Mouse (Mus musculus): ENCODE data around the gene Itfg2. TPM values are rescaled to one million over a fixed set of nuclear protein-coding genes. Genes with fewer than 3 reads are reported as not detected.
A peak's percentile ranks its signal among the peaks of the same experiment; 100 is the strongest.

The Itfg2 gene
- 25.8 and 26.3 TPM in 2 replicates for polyA plus RNA-seq (2014; fragmentation: Nextera tagmentation; extraction: Ambion mirVana)

DNA sequence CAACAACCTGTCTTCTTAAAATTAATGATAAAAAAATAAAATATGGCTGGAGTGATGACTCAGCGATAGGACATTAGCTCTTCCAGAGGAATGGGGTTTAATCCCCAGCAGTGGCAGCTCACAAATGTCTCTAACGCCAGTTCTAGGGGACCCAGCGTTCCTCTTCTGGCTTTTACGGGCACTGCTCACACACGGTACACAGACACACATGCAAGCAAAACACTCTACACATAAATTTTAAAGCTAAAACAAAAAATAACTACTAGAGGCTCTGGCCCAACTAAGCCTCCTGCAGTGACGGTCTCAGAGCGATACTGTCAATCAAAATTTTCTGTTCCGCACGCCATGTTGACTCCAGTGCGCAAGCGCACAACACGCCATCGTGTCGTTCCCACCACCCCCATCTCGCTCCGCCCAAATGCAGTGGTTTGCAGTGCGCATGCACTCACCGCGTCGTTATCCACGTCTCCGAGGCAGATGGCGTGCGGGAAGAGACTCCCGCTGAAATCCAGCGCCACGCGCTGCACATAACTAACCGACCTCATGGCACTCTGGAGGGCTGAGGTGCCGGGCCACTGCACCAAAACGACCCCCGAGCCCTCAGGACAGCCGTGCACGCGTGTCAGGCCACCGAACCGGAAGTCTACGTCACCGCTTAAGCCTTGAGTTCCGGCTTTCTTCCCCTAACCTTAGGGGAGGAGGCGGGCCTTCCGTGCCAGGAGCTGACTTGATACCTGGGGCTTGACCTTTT, at the start of gene Itfg2:
Itfg2 (minus strand) TSS at position 663 of the 751 bp plus-strand sequence.
- Histone ChIP-seq H3K4me1 (ENCODE audit: control insufficient read depth, insufficient read depth, low read length) (0 out of 2 replicates have a peak, but pooled peaks cover 5% of the 10 kb centered on the region), H3K27me3 (ENCODE audit: control insufficient read depth, insufficient read depth, low read length) (no peaks in the 10 kb centered on the region), H3K36me3 (ENCODE audit: control insufficient read depth, insufficient read depth, low read length) (peaks cover 8% of the 10 kb centered on the region; the same call in 1 of the 2 replicates), H3K9me3 (replicated peaks; ENCODE audit: control insufficient read depth, low read length) (no peaks in the 10 kb centered on the region), H3K27ac (ENCODE audit: low read depth, low read length) (peak within 1 kb of the TSS; percentile 95), H3K4me3 (ENCODE audit: low read depth, low read length) (peak within 1 kb of the TSS; percentile 56), H3K4me2 (peak within 1 kb of the TSS; percentile 78), H3K9ac (ENCODE audit: low read depth, low read length) (peak within 1 kb of the TSS; percentile 86)
- peak; percentile 94 for ATAC-seq (replicated peaks; ENCODE audit: insufficient number of reproducible peaks, low FRiP score, low TSS enrichment)
- under 1% methylated on average over 42 of the region's 42 CpGs for WGBS (ENCODE audit: insufficient replicate concordance)

DNA sequence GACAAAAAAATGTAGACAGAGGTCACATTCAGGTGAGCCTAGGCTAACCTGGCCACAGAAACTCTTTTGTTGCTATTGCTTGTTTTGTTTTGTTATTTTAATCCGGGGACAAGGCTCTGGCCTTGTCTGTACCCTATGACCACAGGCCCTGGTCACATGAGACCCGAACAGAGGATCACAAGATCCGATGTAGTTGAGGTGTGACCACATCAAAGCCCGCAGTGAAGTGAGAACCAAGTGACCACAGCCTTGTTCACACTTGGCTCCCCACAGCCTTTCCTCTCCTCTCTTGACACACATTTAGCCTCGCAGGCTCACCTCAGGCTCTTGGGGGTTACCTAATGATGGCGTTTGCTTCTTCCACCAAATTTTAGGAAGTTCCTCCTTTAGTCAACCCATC, 49.4 kb upstream of the Itfg2 start:
- no peaks in the 10 kb centered on the region for H3K36me3 ChIP-seq (ENCODE audit: control insufficient read depth, insufficient read depth, low read length)
- WGBS (ENCODE audit: insufficient replicate concordance) = 74% methylated on average over 6 of the region's 6 CpGs

DNA sequence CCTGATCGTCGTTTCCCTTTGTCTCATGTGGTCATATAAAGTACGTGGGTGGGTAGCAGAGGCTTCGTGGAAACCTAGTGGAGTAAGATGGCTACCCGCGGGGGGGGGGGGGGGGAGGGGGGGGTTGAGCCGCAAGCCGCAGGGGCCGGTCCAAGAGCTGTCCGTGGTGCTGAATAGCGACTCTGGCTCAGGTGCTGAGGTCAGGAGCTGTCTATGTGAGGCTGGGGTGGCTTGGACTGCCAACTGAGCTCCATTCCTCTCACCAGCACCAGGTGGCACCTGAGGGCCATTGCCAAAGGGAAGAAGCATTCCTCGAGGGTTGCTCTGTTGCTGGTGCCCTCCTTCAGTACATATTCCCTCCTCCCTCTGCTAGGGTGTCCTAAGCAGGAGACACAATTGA, 44.7 kb upstream of the Itfg2 start:
- WGBS (ENCODE audit: insufficient replicate concordance) = 8% methylated on average over 12 of the region's 12 CpGs
- no peak overlapping the region for H3K9ac ChIP-seq (ENCODE audit: low read depth, low read length)
- H3K27ac ChIP-seq (ENCODE audit: low read depth, low read length) = no peak overlapping the region
- H3K36me3 ChIP-seq (ENCODE audit: control insufficient read depth, insufficient read depth, low read length) = no peaks in the 10 kb centered on the region
- H3K4me1 ChIP-seq (ENCODE audit: control insufficient read depth, insufficient read depth, low read length) = no peaks in the 10 kb centered on the region; the same call in 1 of the 2 replicates
- H3K4me2 ChIP-seq = no peak overlapping the region
- no peaks in the 10 kb centered on the region for H3K9me3 ChIP-seq (replicated peaks; ENCODE audit: control insufficient read depth, low read length)
- ATAC-seq (replicated peaks; ENCODE audit: insufficient number of reproducible peaks, low FRiP score, low TSS enrichment) = no peak
- H3K27me3 ChIP-seq (ENCODE audit: control insufficient read depth, insufficient read depth, low read length) = no peaks in the 10 kb centered on the region
- no peak overlapping the region for H3K4me3 ChIP-seq (ENCODE audit: low read depth, low read length)

More for the DNA sequence above, 49.4 kb upstream of the Itfg2 start:
- H3K9ac ChIP-seq (ENCODE audit: low read depth, low read length) = no peak overlapping the region
- H3K27me3 ChIP-seq (ENCODE audit: control insufficient read depth, insufficient read depth, low read length) = no peaks in the 10 kb centered on the region
- H3K27ac ChIP-seq (ENCODE audit: low read depth, low read length) = no peak overlapping the region
- H3K4me2 ChIP-seq = no peak overlapping the region
- no peaks in the 10 kb centered on the region for H3K9me3 ChIP-seq (replicated peaks; ENCODE audit: control insufficient read depth, low read length)
- H3K4me3 ChIP-seq (ENCODE audit: low read depth, low read length) = no peak overlapping the region
- no peak for ATAC-seq (replicated peaks; ENCODE audit: insufficient number of reproducible peaks, low FRiP score, low TSS enrichment)
- no peaks in the 10 kb centered on the region for H3K4me1 ChIP-seq (ENCODE audit: control insufficient read depth, insufficient read depth, low read length)

DNA sequence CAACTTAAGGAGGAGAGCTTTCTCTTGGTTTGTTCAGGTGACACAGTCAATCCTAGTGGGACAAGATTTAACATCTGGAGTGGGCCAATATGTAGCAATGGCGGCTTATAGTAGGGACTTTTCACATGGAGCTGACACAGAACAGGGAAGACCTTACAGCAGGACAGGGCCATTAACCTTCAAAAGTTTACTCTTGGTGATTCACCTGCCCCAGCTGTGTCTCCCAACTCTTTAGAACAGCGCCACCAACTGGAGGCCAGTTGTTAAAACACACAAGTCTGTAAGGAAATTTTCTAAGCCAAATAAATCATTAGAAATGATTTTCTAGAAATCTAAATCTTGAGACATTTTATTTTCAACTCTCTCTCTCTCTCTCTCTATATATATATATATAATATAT, 42.6 kb upstream of the Itfg2 start:
- no peak overlapping the region for H3K4me2 ChIP-seq
- H3K4me1 ChIP-seq (ENCODE audit: control insufficient read depth, insufficient read depth, low read length) = no peaks in the 10 kb centered on the region; the same call in 1 of the 2 replicates
- H3K27me3 ChIP-seq (ENCODE audit: control insufficient read depth, insufficient read depth, low read length) = no peaks in the 10 kb centered on the region
- no peak for ATAC-seq (replicated peaks; ENCODE audit: insufficient number of reproducible peaks, low FRiP score, low TSS enrichment)
- no peaks in the 10 kb centered on the region for H3K36me3 ChIP-seq (ENCODE audit: control insufficient read depth, insufficient read depth, low read length)
- no peak overlapping the region for H3K9ac ChIP-seq (ENCODE audit: low read depth, low read length)
- 0 out of 2 replicates have a peak, but pooled peaks cover 2% of the 10 kb centered on the region for H3K9me3 ChIP-seq (replicated peaks; ENCODE audit: control insufficient read depth, low read length)
- WGBS (ENCODE audit: insufficient replicate concordance) = 43% methylated on average over 2 of the region's 2 CpGs
- no peak overlapping the region for H3K27ac ChIP-seq (ENCODE audit: low read depth, low read length)
- H3K4me3 ChIP-seq (ENCODE audit: low read depth, low read length) = no peak overlapping the region

DNA sequence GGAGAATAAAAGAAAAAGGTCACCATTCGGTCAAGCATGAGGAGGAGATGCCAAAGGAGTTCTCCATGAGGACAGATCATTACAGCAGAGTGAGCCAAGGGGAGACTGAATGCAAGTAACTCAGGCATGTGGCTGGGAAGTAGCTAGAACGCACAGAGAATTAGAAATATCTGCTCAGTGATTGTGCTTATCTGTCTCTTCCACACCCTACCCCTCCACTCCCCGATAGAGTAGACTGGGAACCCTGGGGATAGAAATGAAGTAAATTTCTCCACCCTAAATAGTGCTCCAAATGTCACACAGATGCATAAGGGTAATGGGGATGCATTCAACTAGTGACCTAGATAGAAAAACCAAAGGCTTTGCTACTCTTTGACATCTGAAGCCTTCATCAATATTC, 41.8 kb upstream of the Itfg2 start:
- Histone ChIP-seq H3K4me1 (ENCODE audit: control insufficient read depth, insufficient read depth, low read length) (no peaks in the 10 kb centered on the region; the same call in 1 of the 2 replicates), H3K36me3 (ENCODE audit: control insufficient read depth, insufficient read depth, low read length) (no peaks in the 10 kb centered on the region), H3K27ac (ENCODE audit: low read depth, low read length) (no peak overlapping the region), H3K27me3 (ENCODE audit: control insufficient read depth, insufficient read depth, low read length) (no peaks in the 10 kb centered on the region), H3K4me2 (no peak overlapping the region), H3K9me3 (replicated peaks; ENCODE audit: control insufficient read depth, low read length) (0 out of 2 replicates have a peak, but pooled peaks cover 2% of the 10 kb centered on the region), H3K9ac (ENCODE audit: low read depth, low read length) (no peak overlapping the region), H3K4me3 (ENCODE audit: low read depth, low read length) (no peak overlapping the region)
- WGBS (ENCODE audit: insufficient replicate concordance) = 57% methylated on average over 3 of the region's 3 CpGs
- no peak for ATAC-seq (replicated peaks; ENCODE audit: insufficient number of reproducible peaks, low FRiP score, low TSS enrichment)

DNA sequence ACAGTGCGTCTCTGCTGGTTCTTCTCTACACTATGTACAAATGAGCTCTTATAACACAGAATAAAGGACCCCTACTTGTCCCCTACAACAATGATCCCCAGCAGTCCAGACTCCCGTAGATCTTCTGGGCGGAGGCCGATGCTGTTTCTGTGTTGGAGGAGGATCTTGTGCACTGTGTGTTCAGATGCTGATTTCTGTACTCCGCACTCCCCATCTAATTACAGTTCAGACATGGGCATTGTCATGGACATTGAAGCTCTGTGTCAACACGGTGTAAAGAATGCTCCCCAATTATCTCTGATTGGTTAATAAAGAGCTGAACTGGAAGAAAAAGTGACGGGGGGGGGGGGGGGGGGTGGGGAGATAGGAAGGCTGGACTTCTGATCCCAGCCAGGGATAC, 41.3 kb upstream of the Itfg2 start:
- Histone ChIP-seq H3K27me3 (ENCODE audit: control insufficient read depth, insufficient read depth, low read length) (no peaks in the 10 kb centered on the region), H3K36me3 (ENCODE audit: control insufficient read depth, insufficient read depth, low read length) (no peaks in the 10 kb centered on the region), H3K9me3 (replicated peaks; ENCODE audit: control insufficient read depth, low read length) (0 out of 2 replicates have a peak, but pooled peaks cover 2% of the 10 kb centered on the region), H3K4me3 (ENCODE audit: low read depth, low read length) (no peak overlapping the region), H3K4me2 (no peak overlapping the region), H3K4me1 (ENCODE audit: control insufficient read depth, insufficient read depth, low read length) (no peaks in the 10 kb centered on the region; the same call in 1 of the 2 replicates), H3K27ac (ENCODE audit: low read depth, low read length) (no peak overlapping the region), H3K9ac (ENCODE audit: low read depth, low read length) (no peak overlapping the region)
- no peak for ATAC-seq (replicated peaks; ENCODE audit: insufficient number of reproducible peaks, low FRiP score, low TSS enrichment)
- WGBS (ENCODE audit: insufficient replicate concordance) = 62% methylated on average over 7 of the region's 7 CpGs

DNA sequence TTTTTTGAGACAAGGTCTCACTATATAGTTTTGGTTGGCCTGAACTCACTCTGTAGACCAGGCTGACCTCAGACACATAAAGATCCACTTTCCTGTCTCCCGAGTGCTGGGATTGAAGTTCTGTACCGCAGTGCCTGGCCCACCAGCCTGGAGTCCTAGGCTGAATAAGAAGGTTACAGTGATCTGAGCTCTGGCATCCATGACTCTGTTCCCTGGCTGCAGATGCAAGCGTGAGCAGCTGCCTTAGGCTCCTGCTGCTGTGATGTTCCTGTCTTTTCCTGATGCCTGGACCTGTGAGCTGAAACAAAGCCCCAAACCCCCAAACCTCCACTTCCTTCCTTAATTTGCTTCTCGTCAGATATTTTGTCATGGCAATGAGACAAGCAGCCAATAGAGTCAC, 40.3 kb upstream of the Itfg2 start:
- H3K4me2 ChIP-seq = no peak overlapping the region
- ATAC-seq (replicated peaks; ENCODE audit: insufficient number of reproducible peaks, low FRiP score, low TSS enrichment) = no peak
- no peaks in the 10 kb centered on the region; the same call in 1 of the 2 replicates for H3K4me1 ChIP-seq (ENCODE audit: control insufficient read depth, insufficient read depth, low read length)
- H3K9me3 ChIP-seq (replicated peaks; ENCODE audit: control insufficient read depth, low read length) = 0 out of 2 replicates have a peak, but pooled peaks cover 2% of the 10 kb centered on the region
- no peak overlapping the region for H3K9ac ChIP-seq (ENCODE audit: low read depth, low read length)
- no peak overlapping the region for H3K27ac ChIP-seq (ENCODE audit: low read depth, low read length)
- H3K4me3 ChIP-seq (ENCODE audit: low read depth, low read length) = no peak overlapping the region
- H3K36me3 ChIP-seq (ENCODE audit: control insufficient read depth, insufficient read depth, low read length) = no peaks in the 10 kb centered on the region
- no peaks in the 10 kb centered on the region for H3K27me3 ChIP-seq (ENCODE audit: control insufficient read depth, insufficient read depth, low read length)
- 72% methylated on average over 4 of the region's 4 CpGs for WGBS (ENCODE audit: insufficient replicate concordance)

DNA sequence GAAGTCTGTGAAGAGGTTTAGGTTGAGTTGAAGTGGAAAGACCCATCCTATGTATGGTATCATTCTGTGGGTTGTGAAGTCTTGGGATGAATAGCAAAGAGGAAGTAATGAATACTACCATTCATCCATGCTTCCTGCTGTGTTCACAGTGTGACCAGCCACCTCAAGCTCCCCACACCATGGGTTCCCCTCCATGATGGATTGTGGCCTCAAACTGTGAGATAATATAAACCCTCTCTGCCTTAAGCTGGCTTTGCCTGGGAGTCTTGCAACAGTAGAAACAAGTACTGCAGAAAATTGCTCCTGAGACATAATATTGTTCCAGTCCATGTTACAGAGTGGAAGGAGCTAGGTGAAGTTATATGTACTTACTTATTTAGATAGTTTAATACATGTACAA, 36.9 kb upstream of the Itfg2 start:
- Histone ChIP-seq H3K9ac (ENCODE audit: low read depth, low read length) (no peak overlapping the region), H3K4me3 (ENCODE audit: low read depth, low read length) (no peak overlapping the region), H3K27me3 (ENCODE audit: control insufficient read depth, insufficient read depth, low read length) (no peaks in the 10 kb centered on the region), H3K27ac (ENCODE audit: low read depth, low read length) (no peak overlapping the region), H3K4me2 (no peak overlapping the region), H3K4me1 (ENCODE audit: control insufficient read depth, insufficient read depth, low read length) (no peaks in the 10 kb centered on the region; the same call in 1 of the 2 replicates), H3K36me3 (ENCODE audit: control insufficient read depth, insufficient read depth, low read length) (no peaks in the 10 kb centered on the region), H3K9me3 (replicated peaks; ENCODE audit: control insufficient read depth, low read length) (0 out of 2 replicates have a peak, but pooled peaks cover 2% of the 10 kb centered on the region)
- ATAC-seq (replicated peaks; ENCODE audit: insufficient number of reproducible peaks, low FRiP score, low TSS enrichment) = no peak

Data from heart, embryonic 11.5 days (tissue).